Mouse (Mus musculus) testis, postnatal 10 days (tissue): Measurements from ENCODE around the gene Rab30.
"Not testable (repeated sequence)": the region's sequence is repeated elsewhere in the genome, so short reads cannot be mapped to it uniquely, and the experiment has no call there.

ENCODE experiments used
- DNase-seq: peaks from one replicate; pipeline ENCODE4 v3.0.0; 2021; ENCODE audit warnings: low spot score

Rab30 gene

GRCm38 (mm10) chr7:92750395-92750794 is 9.0 kb downstream of the Rab30 start:
- no peak for DNase-seq

GRCm38 (mm10) chr7:92758067-92758466 is 16.7 kb downstream of the Rab30 start:
- DNase-seq: no peak

- no peak for DNase-seq
Observed at GRCm38 (mm10) chr7:92760651-92761050, 19.2 kb downstream of the Rab30 start.

GRCm38 (mm10) chr7:92761161-92761560 is 19.8 kb downstream of the Rab30 start:
- DNase-seq: no peak

- no peak for DNase-seq
Observed at GRCm38 (mm10) chr7:92765426-92765825, 24.0 kb downstream of the Rab30 start.

- DNase-seq: no peak
Observed at GRCm38 (mm10) chr7:92766096-92767090, 25.0 kb downstream of the Rab30 start.

GRCm38 (mm10) chr7:92768116-92768515 is 26.7 kb downstream of the Rab30 start:
- DNase-seq: not testable (repeated sequence)

GRCm38 (mm10) chr7:92768859-92769258 is 27.5 kb downstream of the Rab30 start:
- no peak for DNase-seq

- no peak for DNase-seq
Observed at GRCm38 (mm10) chr7:92773006-92773405, 31.6 kb downstream of the Rab30 start.

- DNase-seq: no peak
Observed at GRCm38 (mm10) chr7:92773596-92773995, 32.2 kb downstream of the Rab30 start.

- no peak for DNase-seq
Observed at GRCm38 (mm10) chr7:92774741-92775140, 33.3 kb downstream of the Rab30 start.

- no peak for DNase-seq
Observed at GRCm38 (mm10) chr7:92775703-92776102, 34.3 kb downstream of the Rab30 start.

- no peak for DNase-seq
Observed at GRCm38 (mm10) chr7:92776647-92777046, 35.2 kb downstream of the Rab30 start.

GRCm38 (mm10) chr7:92777108-92777973 is 35.9 kb downstream of the Rab30 start:
- DNase-seq: peak; percentile 47

GRCm38 (mm10) chr7:92779058-92779457 is 37.7 kb downstream of the Rab30 start:
- DNase-seq: no peak

- no peak for DNase-seq
Observed at GRCm38 (mm10) chr7:92781361-92781760, 40.0 kb downstream of the Rab30 start.

- DNase-seq: no peak
Observed at GRCm38 (mm10) chr7:92781948-92782347, 40.5 kb downstream of the Rab30 start.

- no peak for DNase-seq
Observed at GRCm38 (mm10) chr7:92782511-92782910, 41.1 kb downstream of the Rab30 start.

GRCm38 (mm10) chr7:92783166-92783806 is 41.9 kb downstream of the Rab30 start:
- DNase-seq: no peak

- no peak for DNase-seq
Observed at GRCm38 (mm10) chr7:92783914-92784313, 42.5 kb downstream of the Rab30 start.

- no peak for DNase-seq
Observed at GRCm38 (mm10) chr7:92795749-92796148, 54.3 kb downstream of the Rab30 start.

- DNase-seq: no peak
Observed at GRCm38 (mm10) chr7:92796813-92797212, 55.4 kb downstream of the Rab30 start.
